Mouse (Mus musculus): ENCODE data around the gene S100a3.

DNA sequence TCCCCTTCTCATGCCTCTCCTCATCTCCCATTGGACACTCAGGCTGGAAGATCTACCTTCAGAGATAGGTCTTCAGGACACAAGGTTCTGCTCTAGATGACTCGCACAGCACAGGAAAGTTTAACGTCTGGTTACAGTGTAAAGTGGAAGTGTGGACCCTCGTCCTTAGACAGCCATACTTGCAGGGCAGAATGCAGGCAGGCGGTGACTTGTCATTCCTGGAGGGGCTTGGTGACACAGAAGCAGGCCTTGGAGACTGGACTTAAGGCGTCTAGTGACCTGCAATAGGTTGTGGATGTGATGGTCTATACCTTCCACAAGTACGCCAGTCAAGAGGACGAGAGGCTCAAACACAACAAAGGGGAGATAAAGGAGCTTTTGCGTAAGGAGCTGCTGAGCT lies 29.6 kb downstream of the S100a3 start, which contains the start of gene S100a2:
- no peak for TF ChIP-seq CTCF (IDR thresholded peaks at IDR 0.05; ENCODE audit: extremely low read depth, insufficient read depth, low read length)
- no peak for TF ChIP-seq POLR2A (IDR thresholded peaks at IDR 0.05; ENCODE audit: extremely low read depth, insufficient read depth, low read length)

Data from cortical plate, adult 2 months (tissue).